Mouse (Mus musculus): Measurements from ENCODE around the gene Zswim1.
"Not testable (repeated sequence)": the region's sequence is repeated elsewhere in the genome, so short reads cannot be mapped to it uniquely, and the experiment has no call there.

Zswim1 gene

GRCm38 (mm10) chr2:164827146-164827850, 4.8 kb downstream of the Zswim1 start:
- no peak for DNase-seq (ENCODE audit: extremely low read depth, low read depth, low spot score)

GRCm38 (mm10) chr2:164828437-164828836, 6.0 kb downstream of the Zswim1 start, which contains the start of gene Spata25:
Gene Spata25 (minus strand): TSS chr2:164828537.
- no peak for DNase-seq (ENCODE audit: extremely low read depth, low read depth, low spot score)

GRCm38 (mm10) chr2:164829090-164829489, 6.6 kb downstream of the Zswim1 start:
- no peak for DNase-seq (ENCODE audit: extremely low read depth, low read depth, low spot score)

- no peak for DNase-seq (ENCODE audit: extremely low read depth, low read depth, low spot score)
Measured at GRCm38 (mm10) chr2:164831029-164831428, 8.5 kb downstream of the Zswim1 start.

GRCm38 (mm10) chr2:164832032-164832747, 9.7 kb downstream of the Zswim1 start:
- no peak for DNase-seq (ENCODE audit: extremely low read depth, low read depth, low spot score)

- DNase-seq (ENCODE audit: extremely low read depth, low read depth, low spot score), result no peak
Measured at GRCm38 (mm10) chr2:164832748-164833301, 10.3 kb downstream of the Zswim1 start, which contains the start of gene Ctsa. Gene Ctsa (plus strand): TSS chr2:164832873.

- no peak for DNase-seq (ENCODE audit: extremely low read depth, low read depth, low spot score)
Measured at GRCm38 (mm10) chr2:164833314-164833959, 11.0 kb downstream of the Zswim1 start, which contains the start of gene Neurl2. Gene Neurl2 (minus strand): TSS chr2:164833456.

GRCm38 (mm10) chr2:164834531-164834930, 12.0 kb downstream of the Zswim1 start:
- no peak for DNase-seq (ENCODE audit: extremely low read depth, low read depth, low spot score)

- no peak for DNase-seq (ENCODE audit: extremely low read depth, low read depth, low spot score)
Measured at GRCm38 (mm10) chr2:164835164-164835563, 12.7 kb downstream of the Zswim1 start.

- no peak for DNase-seq (ENCODE audit: extremely low read depth, low read depth, low spot score)
Measured at GRCm38 (mm10) chr2:164845782-164846181, 23.3 kb downstream of the Zswim1 start.

- DNase-seq (ENCODE audit: extremely low read depth, low read depth, low spot score), result no peak
Measured at GRCm38 (mm10) chr2:164850061-164850460, 27.6 kb downstream of the Zswim1 start.

- not testable (repeated sequence) for DNase-seq (ENCODE audit: extremely low read depth, low read depth, low spot score)
Measured at GRCm38 (mm10) chr2:164855572-164855971, 33.1 kb downstream of the Zswim1 start.

GRCm38 (mm10) chr2:164856309-164857100, 34.0 kb downstream of the Zswim1 start:
- DNase-seq (ENCODE audit: extremely low read depth, low read depth, low spot score), result no peak

GRCm38 (mm10) chr2:164857101-164857821, 34.8 kb downstream of the Zswim1 start, which contains the start of gene Pltp:
Gene Pltp (minus strand): TSS chr2:164857711.
- DNase-seq (ENCODE audit: extremely low read depth, low read depth, low spot score), result no peak

GRCm38 (mm10) chr2:164857842-164858553, 35.5 kb downstream of the Zswim1 start:
- no peak for DNase-seq (ENCODE audit: extremely low read depth, low read depth, low spot score)

- no peak for DNase-seq (ENCODE audit: extremely low read depth, low read depth, low spot score)
Measured at GRCm38 (mm10) chr2:164859155-164859554, 36.7 kb downstream of the Zswim1 start.

GRCm38 (mm10) chr2:164859640-164860432, 37.4 kb downstream of the Zswim1 start:
- DNase-seq (ENCODE audit: extremely low read depth, low read depth, low spot score), result no peak

GRCm38 (mm10) chr2:164861094-164861493, 38.6 kb downstream of the Zswim1 start:
- DNase-seq (ENCODE audit: extremely low read depth, low read depth, low spot score), result no peak
